In the genomic region with DNA sequence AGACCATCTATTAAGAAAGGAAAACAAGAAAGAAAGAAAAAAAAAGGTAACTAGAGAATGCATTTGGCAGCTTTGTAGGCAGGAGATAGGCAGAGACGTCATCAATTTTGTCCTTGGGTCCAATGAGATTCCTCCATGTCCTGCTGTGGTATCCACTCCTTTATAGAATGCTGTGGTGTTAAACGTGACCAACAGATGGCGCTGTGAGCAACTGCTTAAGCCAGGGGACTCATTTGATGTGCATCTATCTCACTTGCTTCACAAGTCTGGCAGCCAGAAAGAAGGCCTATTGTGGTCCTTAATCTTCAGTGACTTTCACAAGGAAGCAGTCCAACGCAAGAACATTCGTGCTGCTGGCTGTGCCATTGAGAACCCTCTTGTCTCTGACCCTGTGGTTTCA, we compare ENCODE assay signal across 9 mouse cellular contexts. TPM values are rescaled to one million over a fixed set of nuclear protein-coding genes. Genes with fewer than 3 reads are reported as not detected.
DNase-seq lines count a peak whose midpoint lies in the region; ATAC-seq and TF ChIP-seq lines count a peak whose summit lies in the region.
"Had no signal": no experiment of that assay in that cellular context is flagged by ENCODE, and none has a peak within 500 bp of the region (broad histone marks: within the 10 kb centered on the region; RNA-seq: fewer than 3 reads in every experiment).

No protein-coding gene starts in this region.

- no peak overlapping the region for H3K4me3 ChIP-seq in bone marrow macrophage, adult 2 months (ENCODE audit: insufficient read depth, low read length)
- no peak overlapping the region for H3K4me3 ChIP-seq in hindbrain, embryonic 15.5 days
- H3K4me3 ChIP-seq in thymus, adult 2 months (ENCODE audit: control insufficient read depth, insufficient read depth, low read length): no peak overlapping the region
- H3K4me3 ChIP-seq: heart, embryonic 13.5 days had no signal

- no peak for TF ChIP-seq POLR2A in bone marrow macrophage, adult 2 months (IDR thresholded peaks at IDR 0.05; ENCODE audit: borderline replicate concordance, low read depth, low read length)
- no peak for TF ChIP-seq POLR2A in thymus, adult 2 months (IDR thresholded peaks at IDR 0.05; ENCODE audit: control insufficient read depth, extremely low read depth, insufficient read depth, low read length, poor library complexity)

- H3K9me3 ChIP-seq in hindbrain, embryonic 15.5 days: no peaks in the 10 kb centered on the region
- H3K9me3 ChIP-seq: heart, embryonic 13.5 days had no signal

- no peak overlapping the region for H3K27ac ChIP-seq in bone marrow macrophage, adult 2 months (ENCODE audit: insufficient read depth, low read depth, low read length)
- H3K27ac ChIP-seq in hindbrain, embryonic 15.5 days (replicated peaks): no peak overlapping the region
- H3K27ac ChIP-seq in thymus, adult 2 months (ENCODE audit: control insufficient read depth, insufficient read depth, low read length): no peak overlapping the region
- H3K27ac ChIP-seq: heart, embryonic 13.5 days had no signal

- DNase-seq in urinary bladder, postnatal 14 days (ENCODE audit: low spot score): peak; percentile 63
- no peak for DNase-seq in urinary bladder, postnatal 10 days (ENCODE audit: low spot score)
- DNase-seq in left cerebral cortex, adult 8-10 months (ENCODE audit: low spot score in 2 of 2): peak; percentile 16 to 37
- peak; percentile 81 for DNase-seq in naive thymus-derived CD4-positive, alpha-beta T cell, adult 2 months (ENCODE audit: low read depth)
- DNase-seq in thymus, adult 2 months: peak; percentile 51

- H3K36me3 ChIP-seq in hindbrain, embryonic 15.5 days: no peaks in the 10 kb centered on the region
- H3K36me3 ChIP-seq in thymus, adult 2 months (ENCODE audit: control insufficient read depth, insufficient read depth, low read length): no peaks in the 10 kb centered on the region
- H3K36me3 ChIP-seq: heart, embryonic 13.5 days had no signal

- no peak overlapping the region for H3K9ac ChIP-seq in hindbrain, embryonic 15.5 days
- H3K9ac ChIP-seq: heart, embryonic 13.5 days had no signal

- peak; percentile 78 for ATAC-seq in erythroblast, adult 5-6 weeks (replicated peaks; ENCODE audit: low FRiP score, poor library complexity, severe bottlenecking)
- peak; percentile 59; the same call in 1 of the 2 replicates for ATAC-seq in hindbrain, embryonic 15.5 days (ENCODE audit: low FRiP score, low read depth)

- H3K4me2 ChIP-seq in hindbrain, embryonic 15.5 days: no peak overlapping the region
- H3K4me2 ChIP-seq: heart, embryonic 13.5 days had no signal

- WGBS in hindbrain, embryonic 15.5 days: 15% methylated on average over 5 of the region's 5 CpGs
- 24% methylated on average over 5 of the region's 5 CpGs for whole genome bisulfite sequencing in thymus, adult 2 months

- no peaks in the 10 kb centered on the region for H3K4me1 ChIP-seq in bone marrow macrophage, adult 2 months (ENCODE audit: control insufficient read depth, insufficient read depth, low read length)
- H3K4me1 ChIP-seq in hindbrain, embryonic 15.5 days (replicated peaks): no peaks in the 10 kb centered on the region
- no peaks in the 10 kb centered on the region for H3K4me1 ChIP-seq in thymus, adult 2 months (replicated peaks; ENCODE audit: control insufficient read depth, insufficient read depth, low read length)
- H3K4me1 ChIP-seq: heart, embryonic 13.5 days had no signal

- no peaks in the 10 kb centered on the region for H3K27me3 ChIP-seq in hindbrain, embryonic 15.5 days
- no peaks in the 10 kb centered on the region for H3K27me3 ChIP-seq in thymus, adult 2 months (ENCODE audit: control insufficient read depth, insufficient read depth, low read length)
- H3K27me3 ChIP-seq: heart, embryonic 13.5 days had no signal

- peak; percentile 36; the same call in 1 of the 2 replicates for TF ChIP-seq CTCF in bone marrow macrophage, adult 2 months (IDR thresholded peaks at IDR 0.05; ENCODE audit: low read depth, low read length)
- TF ChIP-seq CTCF in thymus, adult 2 months (IDR thresholded peaks at IDR 0.05; ENCODE audit: borderline replicate concordance, control insufficient read depth, extremely low read depth, insufficient read depth, low read length, poor library complexity): no peak

RNA-seq across cellular contexts. Expression of a gene that starts 6.9 kb away (rescaled TPM):
- 2.4 and 2.7 TPM in 2 replicates for polyA plus RNA-seq in bone marrow macrophage, adult 2 months (2012; ENCODE audit: insufficient read depth, insufficient read length, missing spikeins)
- 0.63 TPM in 1 of 2 replicates, not detected in the other for total RNA-seq in erythroblast, adult 5-6 weeks (2015; ENCODE audit: low replicate concordance)
- 1.5 and 2.6 TPM in 2 replicates for total RNA-seq in erythroblast, adult 5-6 weeks (2017; ENCODE audit: low replicate concordance)
- polyA plus RNA-seq in hindbrain, embryonic 15.5 days (2015; fragmentation: Nextera tagmentation; extraction: Ambion mirVana): 7.2 and 8.0 TPM in 2 replicates
- 1 to 10 TPM; 4.1 to 4.7 (median 4.3) TPM for total RNA-seq in left cerebral cortex, adult 8-10 months (2022)
- polyA plus RNA-seq in thymus, adult 2 months (2012; rRNA removed): 1.5 and 1.8 TPM in 2 replicates

RNA-seq across cellular contexts. Expression of a gene that starts 8.1 kb away (rescaled TPM):
- polyA plus RNA-seq in bone marrow macrophage, adult 2 months (2012; ENCODE audit: insufficient read depth, insufficient read length, missing spikeins): not detected in 2 replicates
- not detected in 2 replicates for total RNA-seq in erythroblast, adult 5-6 weeks (2015; ENCODE audit: low replicate concordance)
- total RNA-seq in erythroblast, adult 5-6 weeks (2017; ENCODE audit: low replicate concordance): 0.85 TPM in 1 of 2 replicates, not detected in the other
- 0.06 and 0.09 TPM in 2 replicates for polyA plus RNA-seq in hindbrain, embryonic 15.5 days (2015; fragmentation: Nextera tagmentation; extraction: Ambion mirVana)
- total RNA-seq in left cerebral cortex, adult 8-10 months (2022): under 1 TPM; 0.21 to 0.70 (median 0.29) TPM
- 0.79 and 3.4 TPM in 2 replicates for polyA plus RNA-seq in thymus, adult 2 months (2012; rRNA removed)
